Mouse (Mus musculus) cerebellum, adult 2 months (tissue): ENCODE measurements at regions not wholly inside any gene's neighbourhood (a gene's known extent, or its start where the extent isn't known, plus 50 kb on each side); places are given as distances from the start of the nearest gene placed in this dataset.

Source experiments
- DNase-seq, 2 experiments: peaks; one replicate each; pipeline ENCODE4 v3.0.0; 2021
- H3K27ac ChIP-seq: fragments of 200-500 bp; 2 replicates; pipeline ENCODE4 v1.5.1; 2012; ENCODE audit warnings: low read length, control low read depth, inconsistent platforms; ENCODE audit not compliant: insufficient read depth
- H3K27me3 ChIP-seq: fragments of 200-500 bp; 2 replicates; pipeline ENCODE4 v1.6.1; 2012; ENCODE audit warnings: inconsistent platforms, mild to moderate bottlenecking, low read length, moderate library complexity; ENCODE audit not compliant: control insufficient read depth, insufficient read depth
- H3K4me1 ChIP-seq: fragments of 200-500 bp; 2 replicates; pipeline ENCODE4 v1.6.1; 2011; ENCODE audit warnings: low read length; ENCODE audit not compliant: control insufficient read depth, insufficient read depth
- H3K4me3 ChIP-seq: fragments of 200-500 bp; replicated peaks from 2 replicates; pipeline ENCODE3; 2011; ENCODE audit warnings: mild to moderate bottlenecking, low read depth, low read length, control low read depth; ENCODE audit not compliant: insufficient read depth
- CTCF ChIP-seq: fragments of 200-500 bp; IDR thresholded peaks from 2 replicates; pipeline ENCODE4 v1.5.1; 2011; ENCODE audit warnings: low read depth, mild to moderate bottlenecking, control low read depth, low read length, moderate library complexity, borderline replicate concordance; ENCODE audit not compliant: insufficient read depth
- POLR2A ChIP-seq: fragments of 200-500 bp; IDR thresholded peaks from 2 replicates; pipeline ENCODE4 v1.6.1; 2011; ENCODE audit warnings: low read length, control low read depth, borderline replicate concordance; ENCODE audit not compliant: insufficient read depth
- WGBS: fragments of 180-500 bp; shearing (Covaris S2); methylation state at CpG from one replicate; pipeline ENCODE4 v1.1.7; 2018; 5-methylcytosine and 5-hydroxymethylcytosine counted together

GRCm38 (mm10) chr10:95040258-95040895 lies 95.7 kb upstream of the Plxnc1 start:
- no peaks in the 10 kb centered on the region for H3K27me3 ChIP-seq
- H3K4me3 ChIP-seq: no peak overlapping the region
- H3K4me1 ChIP-seq: no peaks in the 10 kb centered on the region; the same call in 1 of the 2 replicates
- TF ChIP-seq CTCF: no peak
- TF ChIP-seq POLR2A: no peak
- no peak overlapping the region for H3K27ac ChIP-seq
- no peak for DNase-seq
- 83% methylated on average over 6 of the region's 6 CpGs for WGBS

GRCm38 (mm10) chr10:95036043-95036697 lies 91.5 kb upstream of the Plxnc1 start:
- DNase-seq: no peak
- Histone ChIP-seq H3K27ac (no peak overlapping the region), H3K4me1 (no peaks in the 10 kb centered on the region; the same call in 1 of the 2 replicates), H3K27me3 (no peaks in the 10 kb centered on the region), H3K4me3 (no peak overlapping the region)
- 73% methylated on average over 4 of the region's 4 CpGs for WGBS
- TF ChIP-seq CTCF: no peak
- TF ChIP-seq POLR2A: no peak

GRCm38 (mm10) chr10:95035371-95035770 lies 90.7 kb upstream of the Plxnc1 start:
- TF ChIP-seq POLR2A (no peak), CTCF (no peak)
- no peak for DNase-seq
- Histone ChIP-seq H3K4me1 (no peaks in the 10 kb centered on the region; the same call in 1 of the 2 replicates), H3K27me3 (no peaks in the 10 kb centered on the region; the same call in 1 of the 2 replicates), H3K27ac (no peak overlapping the region), H3K4me3 (no peak overlapping the region)
- whole genome bisulfite sequencing: 52% methylated on average over 3 of the region's 3 CpGs

GRCm38 (mm10) chr10:95034566-95034965 lies 89.9 kb upstream of the Plxnc1 start:
- Histone ChIP-seq H3K27ac (no peak overlapping the region), H3K27me3 (no peaks in the 10 kb centered on the region; the same call in 1 of the 2 replicates), H3K4me3 (no peak overlapping the region), H3K4me1 (no peaks in the 10 kb centered on the region; the same call in 1 of the 2 replicates)
- DNase-seq: no peak
- TF ChIP-seq CTCF (no peak), POLR2A (no peak)
- 53% methylated on average over 5 of the region's 5 CpGs for WGBS

- H3K27me3 ChIP-seq: no peaks in the 10 kb centered on the region; the same call in 1 of the 2 replicates
- H3K27ac ChIP-seq: no peak overlapping the region
- TF ChIP-seq CTCF (no peak), POLR2A (no peak)
- H3K4me1 ChIP-seq: no peaks in the 10 kb centered on the region; the same call in 1 of the 2 replicates
- H3K4me3 ChIP-seq: no peak overlapping the region
- 25% methylated on average over 14 of the region's 14 CpGs for WGBS
- DNase-seq: peak in 1 of 2 experiments; percentile 14
These were observed 88.4 kb upstream of the Plxnc1 start for GRCm38 (mm10) chr10:95032760-95033716.

GRCm38 (mm10) chr10:95031371-95031770 lies 86.7 kb upstream of the Plxnc1 start:
- no peak for DNase-seq

GRCm38 (mm10) chr10:95030801-95031200 lies 86.2 kb upstream of the Plxnc1 start:
- WGBS: 92% methylated on average over 5 of the region's 5 CpGs
- H3K27me3 ChIP-seq: no peaks in the 10 kb centered on the region; the same call in 1 of the 2 replicates
- no peak overlapping the region for H3K4me3 ChIP-seq
- DNase-seq: no peak
- TF ChIP-seq CTCF (no peak), POLR2A (no peak)
- no peak overlapping the region for H3K27ac ChIP-seq
- no peaks in the 10 kb centered on the region; the same call in 1 of the 2 replicates for H3K4me1 ChIP-seq

More at GRCm38 (mm10) chr10:95031371-95031770, 86.7 kb upstream of the Plxnc1 start:
- Histone ChIP-seq H3K4me3 (no peak overlapping the region), H3K27me3 (no peaks in the 10 kb centered on the region; the same call in 1 of the 2 replicates), H3K27ac (no peak overlapping the region), H3K4me1 (no peaks in the 10 kb centered on the region; the same call in 1 of the 2 replicates)
- TF ChIP-seq CTCF (no peak), POLR2A (no peak)
- 97% methylated on average over 2 of the region's 2 CpGs for WGBS
